ENCODE assay signal across 10 mouse cellular contexts in genomic region chr10:96724436-96725175, GRCm38 (mm10).
DNase-seq lines count a peak whose midpoint lies in the region; ATAC-seq and TF ChIP-seq lines count a peak whose summit lies in the region.
"Had no signal": no experiment of that assay in that cellular context is flagged by ENCODE, and none has a peak within 500 bp of the region (broad histone marks: within the 10 kb centered on the region; RNA-seq: fewer than 3 reads in every experiment).

No protein-coding gene starts in this region.

- no peak overlapping the region for H3K4me3 ChIP-seq in intestine, embryonic 14.5 days (ENCODE audit: low read depth, low read length)
- H3K4me3 ChIP-seq in cerebellum, adult 2 months (replicated peaks; ENCODE audit: insufficient read depth, low read depth, low read length): no peak overlapping the region
- H3K4me3 ChIP-seq: forebrain, embryonic 15.5 days had no signal

- peak; percentile 58; the same call in 1 of the 2 replicates for ATAC-seq in intestine, embryonic 14.5 days (replicated peaks; ENCODE audit: low FRiP score, low TSS enrichment, low read depth)
- no peak; the same call in 1 of the 2 replicates for ATAC-seq in monocyte, adult 5-6 weeks (replicated peaks; ENCODE audit: insufficient number of reproducible peaks, low FRiP score, low TSS enrichment, poor library complexity, severe bottlenecking)
- ATAC-seq: forebrain, embryonic 15.5 days had no signal

- peak; percentile 20 to 27 for DNase-seq in urinary bladder, adult 18-20 months (ENCODE audit: low spot score in 2 of 2)
- DNase-seq in urinary bladder, postnatal 25 days (ENCODE audit: low spot score): no peak
- DNase-seq in intestine, embryonic 14.5 days (ENCODE audit: low spot score): no peak
- peak; percentile 84 for DNase-seq in naive thymus-derived CD4-positive, alpha-beta T cell, adult 2 months (ENCODE audit: low read depth)
- DNase-seq in thymus, postnatal 4 days: peak; percentile 80
- DNase-seq in cerebellum, adult 2 months: no peak
- no peak for DNase-seq in layer of hippocampus, adult 9-11 months
- DNase-seq: cerebellum, postnatal 10 days had no signal

- TF ChIP-seq POLR2A in cerebellum, adult 2 months (IDR thresholded peaks at IDR 0.05; ENCODE audit: borderline replicate concordance, insufficient read depth, low read length): no peak

- peaks cover 22% of the 10 kb centered on the region for H3K4me1 ChIP-seq in intestine, embryonic 14.5 days (replicated peaks; ENCODE audit: control insufficient read depth, insufficient read depth, low read length)
- H3K4me1 ChIP-seq in cerebellum, adult 2 months (ENCODE audit: control insufficient read depth, insufficient read depth, low read length): no peaks in the 10 kb centered on the region

- no peak for TF ChIP-seq CTCF in cerebellum, adult 2 months (IDR thresholded peaks at IDR 0.05; ENCODE audit: borderline replicate concordance, insufficient read depth, low read depth, low read length)

- H3K9ac ChIP-seq in intestine, embryonic 14.5 days (ENCODE audit: low read length): no peak overlapping the region
- H3K9ac ChIP-seq: forebrain, embryonic 15.5 days had no signal

- 24% methylated on average over 11 of the region's 11 CpGs for WGBS in intestine, embryonic 14.5 days
- 80% methylated on average over 11 of the region's 11 CpGs for WGBS in cerebellum, adult 2 months

- no peaks in the 10 kb centered on the region for H3K9me3 ChIP-seq in intestine, embryonic 14.5 days (ENCODE audit: control insufficient read depth, low read length)
- H3K9me3 ChIP-seq: forebrain, embryonic 15.5 days had no signal

- H3K4me2 ChIP-seq in intestine, embryonic 14.5 days (ENCODE audit: low read length): peak overlapping the region; percentile 30
- H3K4me2 ChIP-seq: forebrain, embryonic 15.5 days had no signal

- no peaks in the 10 kb centered on the region for H3K36me3 ChIP-seq in intestine, embryonic 14.5 days (ENCODE audit: control insufficient read depth, insufficient read depth, low read length)
- H3K36me3 ChIP-seq: forebrain, embryonic 15.5 days had no signal

- no peaks in the 10 kb centered on the region for H3K27me3 ChIP-seq in intestine, embryonic 14.5 days (replicated peaks; ENCODE audit: control insufficient read depth, insufficient read depth, low read length)
- no peaks in the 10 kb centered on the region for H3K27me3 ChIP-seq in cerebellum, adult 2 months (ENCODE audit: control insufficient read depth, insufficient read depth, low read length)
- H3K27me3 ChIP-seq: forebrain, embryonic 15.5 days had no signal

- peak overlapping the region; percentile 48 for H3K27ac ChIP-seq in intestine, embryonic 14.5 days (ENCODE audit: low read depth)
- H3K27ac ChIP-seq in cerebellum, adult 2 months (ENCODE audit: insufficient read depth, low read length): no peak overlapping the region
- H3K27ac ChIP-seq: forebrain, embryonic 15.5 days had no signal

Comparison
In these comparisons a context has a peak if more than half of its experiments do, and no peak if none do; other contexts are left out.
1. DNase-seq: peak in urinary bladder, adult 18-20 months (2 of 2), naive thymus-derived CD4-positive, alpha-beta T cell, adult 2 months (single experiment) and thymus, postnatal 4 days (single experiment); none in urinary bladder, postnatal 25 days (single experiment), intestine, embryonic 14.5 days (single experiment), cerebellum, adult 2 months (0 of 2) and layer of hippocampus, adult 9-11 months (single experiment).